Mouse (Mus musculus) liver, adult 2 months (tissue): Measurements from ENCODE around the gene Dync1i1. TPM values are rescaled to one million over a fixed set of nuclear protein-coding genes. Genes with fewer than 3 reads are reported as not detected.

Experiments used
- DNase-seq: peaks from one replicate; pipeline ENCODE4 v3.0.0-alpha.2; 2011; ENCODE audit warnings: low read depth, low spot score; ENCODE audit errors: extremely low read depth
- H3K27ac ChIP-seq: fragments of 200-500 bp; replicated peaks from 2 replicates; pipeline ENCODE4 v1.5.1; 2012; ENCODE audit warnings: low read depth, mild to moderate bottlenecking, control low read depth, inconsistent platforms, low read length; ENCODE audit not compliant: insufficient read depth
- H3K27me3 ChIP-seq: fragments of 200-500 bp; 2 replicates; pipeline ENCODE4 v1.6.1; 2012; ENCODE audit warnings: mild to moderate bottlenecking, moderate library complexity, low read length, inconsistent platforms; ENCODE audit not compliant: control insufficient read depth, insufficient read depth
- H3K36me3 ChIP-seq: fragments of 200-500 bp; 2 replicates; pipeline ENCODE4 v1.6.1; 2012; ENCODE audit warnings: low read length, inconsistent platforms; ENCODE audit not compliant: control insufficient read depth, insufficient read depth
- H3K4me1 ChIP-seq: fragments of 200-500 bp; 2 replicates; pipeline ENCODE4 v1.6.1; 2011; ENCODE audit warnings: low read length; ENCODE audit not compliant: control insufficient read depth, insufficient read depth
- H3K4me3 ChIP-seq: fragments of 200-500 bp; 2 replicates; pipeline ENCODE4 v1.5.1; 2011; ENCODE audit warnings: low read depth, mild to moderate bottlenecking, control low read depth, low read length, moderate library complexity; ENCODE audit not compliant: insufficient read depth
- H3K79me2 ChIP-seq: fragments of 200-500 bp; 2 replicates; pipeline ENCODE4 v1.6.1; 2012; ENCODE audit warnings: inconsistent platforms, mild to moderate bottlenecking, low read length, moderate library complexity; ENCODE audit not compliant: control insufficient read depth, insufficient read depth
- H3K9ac ChIP-seq: fragments of 200-500 bp; 2 replicates; pipeline ENCODE4 v1.6.1; 2012; ENCODE audit warnings: low read depth, mild to moderate bottlenecking, control low read depth, inconsistent platforms, low read length
- CTCF ChIP-seq: fragments of 200-500 bp; IDR thresholded peaks from 2 replicates; pipeline ENCODE4 v1.5.1; 2011; ENCODE audit warnings: low read depth, low read length, control low read depth
- POLR2A ChIP-seq: fragments of 200-500 bp; IDR thresholded peaks from 2 replicates; pipeline ENCODE4 v1.6.1; 2011; ENCODE audit warnings: low read length, control low read depth; ENCODE audit not compliant: insufficient read depth; ENCODE audit errors: extremely low read depth
- WGBS: fragments of 180-500 bp; shearing (Covaris S2); methylation state at CpG from one replicate; pipeline ENCODE4 v1.1.7; 2018; 5-methylcytosine and 5-hydroxymethylcytosine counted together
- polyA plus RNA-seq: library from polyadenylated mRNA; depleted of rRNA; stranded (reverse); fragments of >200 nt; gene quantifications from 2 replicates; pipeline ENCODE4 v1.2.3, GENCODE M21; 2012
- total RNA-seq: library from RNA; depleted of rRNA; stranded (reverse); fragments of >200 nt; gene quantifications from 2 replicates; pipeline ENCODE4 v1.2.3, GENCODE M21; 2014

Dync1i1 gene
- total and polyA plus RNA-seq, 2 experiments, result not detected

DNA sequence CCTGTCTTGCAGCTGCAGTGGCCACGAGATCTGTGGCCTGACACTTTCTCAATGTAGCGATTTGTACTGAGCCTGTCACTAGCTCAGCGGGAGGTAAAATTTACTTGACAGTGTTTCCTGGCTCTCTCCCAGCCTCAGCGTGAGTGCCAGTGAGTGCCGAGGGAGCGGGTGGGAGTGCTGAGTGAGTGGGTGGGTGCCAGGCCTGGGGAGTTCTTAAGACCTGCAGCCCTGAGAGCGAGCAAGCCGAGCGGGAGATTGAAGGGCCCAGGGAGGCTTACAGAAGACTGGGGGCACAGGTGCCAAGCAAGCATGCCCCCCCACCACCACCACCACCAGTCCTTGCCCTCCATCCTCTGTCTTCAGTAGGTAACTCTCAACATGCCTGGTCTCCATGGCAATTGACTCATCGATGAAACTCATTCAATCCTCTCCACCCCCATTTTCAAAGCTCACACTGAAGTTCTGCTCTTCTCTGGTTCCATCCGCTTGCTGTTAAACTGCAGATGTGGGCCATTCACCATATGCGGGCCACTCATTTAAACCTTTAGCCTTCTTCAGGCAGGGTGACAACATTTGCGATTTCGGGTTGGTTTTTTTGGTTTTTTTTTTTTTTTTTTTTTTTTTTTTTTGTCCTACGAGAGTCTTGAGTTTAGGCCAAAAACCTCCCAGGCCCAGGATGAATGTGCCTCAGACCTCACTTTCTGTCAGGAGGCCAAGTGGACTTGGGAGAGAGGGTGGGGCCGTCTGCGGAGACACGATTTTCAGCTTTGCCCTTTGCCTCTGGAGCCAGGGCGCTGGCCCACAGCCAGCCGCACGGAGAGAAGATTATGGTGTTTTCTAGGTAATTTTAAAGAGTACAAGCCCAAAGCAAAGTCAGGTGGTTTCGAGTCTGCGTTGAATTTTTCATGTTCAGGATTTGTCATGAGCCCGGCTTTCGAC lies 266.6 kb downstream of the Dync1i1 start:
- TF ChIP-seq POLR2A (no peak), CTCF (no peak)
- H3K27ac ChIP-seq, result no peak overlapping the region
- DNase-seq, result peak; percentile 78
- 46% methylated on average over 25 of the region's 25 CpGs for WGBS
- H3K4me3 ChIP-seq, result no peak overlapping the region
- no peaks in the 10 kb centered on the region for H3K79me2 ChIP-seq
- no peak overlapping the region for H3K9ac ChIP-seq
- H3K4me1 ChIP-seq, result no peaks in the 10 kb centered on the region
- H3K36me3 ChIP-seq, result no peaks in the 10 kb centered on the region
- no peaks in the 10 kb centered on the region for H3K27me3 ChIP-seq

GRCm38 (mm10) chr6:5993056-5993455 lies 267.6 kb downstream of the Dync1i1 start:
- no peak overlapping the region for H3K27ac ChIP-seq
- H3K4me3 ChIP-seq, result no peak overlapping the region
- TF ChIP-seq CTCF, result no peak
- TF ChIP-seq POLR2A, result no peak
- peak; percentile 18 for DNase-seq
- H3K4me1 ChIP-seq, result no peaks in the 10 kb centered on the region
- no peaks in the 10 kb centered on the region for H3K36me3 ChIP-seq
- H3K9ac ChIP-seq, result no peak overlapping the region
- no peaks in the 10 kb centered on the region for H3K79me2 ChIP-seq
- H3K27me3 ChIP-seq, result no peaks in the 10 kb centered on the region
- WGBS, result 54% methylated on average over 7 of the region's 7 CpGs

- TF ChIP-seq POLR2A (no peak), CTCF (no peak)
- Histone ChIP-seq H3K4me1 (no peaks in the 10 kb centered on the region), H3K27me3 (no peaks in the 10 kb centered on the region), H3K79me2 (no peaks in the 10 kb centered on the region), H3K4me3 (no peak overlapping the region), H3K9ac (no peak overlapping the region), H3K27ac (no peak overlapping the region), H3K36me3 (no peaks in the 10 kb centered on the region)
- 78% methylated on average over 6 of the region's 6 CpGs for WGBS
- no peak for DNase-seq
These were observed 272.1 kb downstream of the Dync1i1 start for GRCm38 (mm10) chr6:5997535-5997934.

DNA sequence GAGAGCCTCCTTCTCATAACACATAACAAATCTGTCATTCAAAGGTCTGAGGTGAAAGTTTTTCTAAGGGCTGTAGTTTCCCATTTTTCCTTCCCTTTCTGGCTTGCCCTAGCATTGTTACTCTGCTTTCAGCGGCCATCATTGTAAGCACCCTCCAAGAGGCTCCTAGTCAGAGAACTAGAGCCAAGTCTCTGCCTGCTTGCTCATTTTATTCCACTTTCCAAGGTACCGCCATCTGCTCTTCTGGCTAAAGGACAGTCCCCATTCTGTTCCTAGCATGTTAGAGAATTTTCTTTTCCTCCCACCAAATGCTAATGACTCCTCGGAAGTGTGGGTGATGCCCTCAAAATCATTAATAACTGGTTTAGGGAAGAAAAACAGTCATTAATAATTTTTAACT lies 276.6 kb downstream of the Dync1i1 start:
- Histone ChIP-seq H3K27ac (no peak overlapping the region), H3K9ac (no peak overlapping the region), H3K27me3 (no peaks in the 10 kb centered on the region), H3K36me3 (no peaks in the 10 kb centered on the region), H3K4me1 (no peaks in the 10 kb centered on the region), H3K4me3 (no peak overlapping the region), H3K79me2 (no peaks in the 10 kb centered on the region)
- DNase-seq, result no peak
- WGBS, result 83% methylated on average over 3 of the region's 3 CpGs
- no peak for TF ChIP-seq POLR2A
- TF ChIP-seq CTCF, result no peak

GRCm38 (mm10) chr6:6004756-6005485 lies 279.5 kb downstream of the Dync1i1 start:
- WGBS, result 36% methylated on average over 12 of the region's 12 CpGs
- H3K79me2 ChIP-seq, result no peaks in the 10 kb centered on the region
- no peaks in the 10 kb centered on the region for H3K27me3 ChIP-seq
- H3K36me3 ChIP-seq, result no peaks in the 10 kb centered on the region
- no peak for DNase-seq
- H3K27ac ChIP-seq, result no peak overlapping the region
- H3K4me1 ChIP-seq, result no peaks in the 10 kb centered on the region
- H3K9ac ChIP-seq, result no peak overlapping the region
- TF ChIP-seq CTCF (no peak), POLR2A (no peak)
- no peak overlapping the region for H3K4me3 ChIP-seq
